Mouse (Mus musculus) CH12.LX (cell line): ENCODE data around the gene Csnk2b.

Experiments used
- CTCF ChIP-seq, 2 experiments: IDR thresholded peaks in 1 of 2; conservative IDR thresholded peaks in 1 of 2; 2 replicates each; pipeline ENCODE4 v1.5.1; 2011 to 2012; ENCODE audit warnings: low read depth in 2 of 2, low read length in 2 of 2, improper control_type of control experiment in 1 of 2, inconsistent platforms in 1 of 2, mild to moderate bottlenecking in 1 of 2, moderate library complexity in 1 of 2
- IRF4 ChIP-seq: IDR thresholded peaks from 2 replicates; pipeline ENCODE4 v1.6.1; 2014; ENCODE audit warnings: low read depth, mild to moderate bottlenecking, inconsistent platforms, low read length, improper control_type of control experiment
- MAZ ChIP-seq: IDR thresholded peaks from 2 replicates; pipeline ENCODE4 v1.6.1; 2012; ENCODE audit warnings: low read depth, mild to moderate bottlenecking, inconsistent platforms, low read length, improper control_type of control experiment, moderate library complexity
- POLR2A ChIP-seq: IDR thresholded peaks from 2 replicates; pipeline ENCODE4 v1.6.1; 2011; ENCODE audit warnings: low read depth, mild to moderate bottlenecking, improper control_type of control experiment, low read length
- TBP ChIP-seq: conservative IDR thresholded peaks from 2 replicates; pipeline ENCODE4 v1.6.1; 2011; ENCODE audit warnings: low read depth, low read length, improper control_type of control experiment
- TCF12 ChIP-seq: IDR thresholded peaks from 2 replicates; pipeline ENCODE4 v1.6.1; 2014; ENCODE audit warnings: low read depth, mild to moderate bottlenecking, inconsistent platforms, low read length, improper control_type of control experiment
- ZMIZ1 ChIP-seq: IDR thresholded peaks from 2 replicates; pipeline ENCODE4 v1.6.1; 2012; ENCODE audit warnings: low read depth, mild to moderate bottlenecking, inconsistent platforms, low read length, improper control_type of control experiment
- ZNF384 ChIP-seq: IDR thresholded peaks from 2 replicates; pipeline ENCODE4 v1.6.1; 2012; ENCODE audit warnings: low read depth, low read length, improper control_type of control experiment, inconsistent platforms

GRCm38 (mm10) chr17:35141971-35142370, 20.1 kb upstream of the Csnk2b start:
- TF ChIP-seq CTCF (conservative IDR thresholded peaks at IDR 0.05 in 1 of 2, IDR thresholded peaks at IDR 0.05 in 1 of 2; ENCODE audit: low read depth in 2 of 2, low read length in 2 of 2): no peak
- no peak for TF ChIP-seq MAZ
- TF ChIP-seq ZNF384: no peak
- TF ChIP-seq TBP: no peak
- TF ChIP-seq POLR2A: no peak; the same call in 1 of the 2 replicates
- TF ChIP-seq IRF4: no peak
- no peak for TF ChIP-seq TCF12
- no peak for TF ChIP-seq ZMIZ1
